Mouse (Mus musculus) MEL (cell line): ENCODE results near the gene Maf. TPM values are rescaled to one million over a fixed set of nuclear protein-coding genes. Genes with fewer than 3 reads are reported as not detected.

ENCODE experiments used
- DNase-seq: peaks from one replicate; pipeline ENCODE4 v3.0.0; 2011; ENCODE audit warnings: low read depth, low spot score
- H3K27ac ChIP-seq: 2 replicates; pipeline ENCODE4 v1.5.1; 2012; ENCODE audit warnings: low read depth, mild to moderate bottlenecking, control low read depth, low read length, moderate library complexity; ENCODE audit not compliant: control insufficient read depth
- H3K27me3 ChIP-seq, 2 experiments: fragments of 150-350 bp in 1 of 2; sonication (generic) in 1 of 2; 2 replicates each; pipeline ENCODE4 v1.6.1; 2012; ENCODE audit warnings: low read length in 2 of 2, mild to moderate bottlenecking in 2 of 2, improper control_type of control experiment in 1 of 2, moderate library complexity in 1 of 2; ENCODE audit not compliant: insufficient read depth in 2 of 2, control insufficient read depth in 1 of 2
- H3K36me3 ChIP-seq, 2 experiments: 2 replicates each; pipeline ENCODE4 v1.6.1; 2012 to 2014; ENCODE audit warnings: low read length in 2 of 2, improper control_type of control experiment in 1 of 2, inconsistent platforms in 1 of 2, mild to moderate bottlenecking in 1 of 2; ENCODE audit not compliant: insufficient read depth in 2 of 2, control insufficient read depth in 1 of 2
- H3K4me1 ChIP-seq, 2 experiments: fragments of 150-350 bp in 1 of 2; sonication (generic) in 1 of 2; 2 replicates each; pipeline ENCODE4 v1.6.1; 2012; ENCODE audit warnings: low read length in 2 of 2, improper control_type of control experiment in 1 of 2, mild to moderate bottlenecking in 1 of 2; ENCODE audit not compliant: insufficient read depth in 2 of 2, control insufficient read depth in 1 of 2
- H3K4me3 ChIP-seq, 2 experiments: fragments of 150-350 bp in 1 of 2; sonication (generic) in 1 of 2; 2 replicates each; pipeline ENCODE4 v1.5.1; 2012; ENCODE audit warnings: low read depth in 2 of 2, low read length in 2 of 2, mild to moderate bottlenecking in 2 of 2, moderate library complexity in 2 of 2, control low read depth in 1 of 2, improper control_type of control experiment in 1 of 2; ENCODE audit not compliant: control insufficient read depth in 1 of 2, insufficient read depth in 1 of 2
- H3K79me2 ChIP-seq: 2 replicates; pipeline ENCODE4 v1.6.1; 2012; ENCODE audit warnings: mild to moderate bottlenecking, low read length, moderate library complexity; ENCODE audit not compliant: control insufficient read depth, poor library complexity, insufficient read depth
- H3K9ac ChIP-seq: 2 replicates; pipeline ENCODE4 v1.6.1; 2012; ENCODE audit warnings: low read depth, mild to moderate bottlenecking, control low read depth, low read length, moderate library complexity; ENCODE audit not compliant: control insufficient read depth, poor library complexity, severe bottlenecking
- H3K9me3 ChIP-seq: fragments of 150-350 bp; sonication (generic); replicated peaks from 2 replicates; pipeline ENCODE4 v1.6.1; 2012; ENCODE audit warnings: mild to moderate bottlenecking, low read length, improper control_type of control experiment, moderate library complexity; ENCODE audit not compliant: insufficient read depth
- CTCF ChIP-seq, 3 experiments: IDR thresholded peaks in 2 of 3; conservative IDR thresholded peaks in 1 of 3; 2 replicates each; pipeline ENCODE4 v1.5.1; 2011 to 2012; ENCODE audit warnings: low read length in 3 of 3, low read depth in 2 of 3, mild to moderate bottlenecking in 2 of 3, improper control_type of control experiment in 1 of 3, inconsistent platforms in 1 of 3, mixed read lengths in 1 of 3, moderate library complexity in 1 of 3; ENCODE audit not compliant: control insufficient read depth in 1 of 3, insufficient read depth in 1 of 3, poor library complexity in 1 of 3, severe bottlenecking in 1 of 3
- ELF1 ChIP-seq: IDR thresholded peaks from 2 replicates; pipeline ENCODE4 v1.6.1; 2014; ENCODE audit warnings: low read depth, mild to moderate bottlenecking, inconsistent platforms, low read length, improper control_type of control experiment, moderate library complexity
- EP300 ChIP-seq, 2 experiments: IDR thresholded peaks; 2 replicates each; pipeline ENCODE4 v1.6.1; 2011; ENCODE audit warnings: improper control_type of control experiment in 2 of 2, low read length in 2 of 2, low read depth in 1 of 2, mild to moderate bottlenecking in 1 of 2
- ETS1 ChIP-seq: IDR thresholded peaks from 2 replicates; pipeline ENCODE4 v1.6.1; 2012; ENCODE audit warnings: low read depth, mild to moderate bottlenecking, inconsistent platforms, low read length, improper control_type of control experiment, moderate library complexity
- GABPA ChIP-seq: IDR thresholded peaks from 2 replicates; pipeline ENCODE4 v1.6.1; 2012; ENCODE audit warnings: low read depth, mild to moderate bottlenecking, inconsistent platforms, low read length, improper control_type of control experiment, moderate library complexity
- HCFC1 ChIP-seq: IDR thresholded peaks from 2 replicates; pipeline ENCODE4 v1.6.1; 2012; ENCODE audit warnings: low read depth, mild to moderate bottlenecking, inconsistent platforms, low read length, improper control_type of control experiment, moderate library complexity
- KAT2A ChIP-seq: conservative IDR thresholded peaks from 2 replicates; pipeline ENCODE4 v1.6.1; 2012; ENCODE audit warnings: low read depth, low read length, improper control_type of control experiment, inconsistent platforms
- MAFK ChIP-seq: IDR thresholded peaks from 2 replicates; pipeline ENCODE4 v1.6.1; 2011; ENCODE audit warnings: low read depth, mild to moderate bottlenecking, low read length, improper control_type of control experiment, borderline replicate concordance
- MAZ ChIP-seq: IDR thresholded peaks from 2 replicates; pipeline ENCODE4 v1.6.1; 2012; ENCODE audit warnings: low read depth, mild to moderate bottlenecking, inconsistent platforms, low read length, improper control_type of control experiment
- MEF2A ChIP-seq: IDR thresholded peaks from 2 replicates; pipeline ENCODE4 v1.6.1; 2014; ENCODE audit warnings: low read depth, mild to moderate bottlenecking, inconsistent platforms, low read length, improper control_type of control experiment; ENCODE audit not compliant: poor library complexity, insufficient replicate concordance, severe bottlenecking; ENCODE audit errors: extremely low read depth
- MYB ChIP-seq: IDR thresholded peaks from 2 replicates; pipeline ENCODE4 v1.6.1; 2011; ENCODE audit warnings: mild to moderate bottlenecking, low read depth, low read length, improper control_type of control experiment
- NELFE ChIP-seq: IDR thresholded peaks from 2 replicates; pipeline ENCODE4 v1.6.1; 2011; ENCODE audit warnings: low read depth, low read length, improper control_type of control experiment
- NRF1 ChIP-seq: IDR thresholded peaks from 2 replicates; pipeline ENCODE4 v1.6.1; 2014; ENCODE audit warnings: low read depth, mild to moderate bottlenecking, inconsistent platforms, low read length, improper control_type of control experiment, moderate library complexity; ENCODE audit not compliant: poor library complexity, insufficient read depth, severe bottlenecking
- POLR2AphosphoS2 ChIP-seq: IDR thresholded peaks from 2 replicates; pipeline ENCODE4 v1.6.1; 2011; ENCODE audit warnings: low read length, improper control_type of control experiment
- RAD21 ChIP-seq: IDR thresholded peaks from 2 replicates; pipeline ENCODE4 v1.6.1; 2011; ENCODE audit warnings: mild to moderate bottlenecking, low read depth, low read length, improper control_type of control experiment
- SMC3 ChIP-seq: IDR thresholded peaks from 2 replicates; pipeline ENCODE4 v1.6.1; 2011; ENCODE audit warnings: low read depth, low read length, improper control_type of control experiment
- TAL1 ChIP-seq: IDR thresholded peaks from 2 replicates; pipeline ENCODE4 v1.6.1; 2012; ENCODE audit warnings: mild to moderate bottlenecking, inconsistent platforms, low read length, moderate library complexity, mixed read lengths
- TCF12 ChIP-seq: IDR thresholded peaks from 2 replicates; pipeline ENCODE4 v1.6.1; 2014; ENCODE audit warnings: low read depth, mild to moderate bottlenecking, inconsistent platforms, low read length, improper control_type of control experiment, moderate library complexity
- UBTF ChIP-seq: IDR thresholded peaks from 2 replicates; pipeline ENCODE4 v1.6.1; 2012; ENCODE audit warnings: low read depth, mild to moderate bottlenecking, inconsistent platforms, low read length, improper control_type of control experiment, moderate library complexity, borderline replicate concordance; ENCODE audit not compliant: insufficient read depth
- USF2 ChIP-seq, 2 experiments: IDR thresholded peaks; 2 replicates each; pipeline ENCODE4 v1.6.1; 2011 to 2012; ENCODE audit warnings: improper control_type of control experiment in 2 of 2, low read length in 2 of 2, borderline replicate concordance in 1 of 2, inconsistent platforms in 1 of 2, low read depth in 1 of 2, mild to moderate bottlenecking in 1 of 2; ENCODE audit not compliant: insufficient read depth in 1 of 2
- ZMIZ1 ChIP-seq: IDR thresholded peaks from 2 replicates; pipeline ENCODE4 v1.6.1; 2012; ENCODE audit warnings: low read depth, mild to moderate bottlenecking, inconsistent platforms, low read length, improper control_type of control experiment, moderate library complexity
- ZNF384 ChIP-seq: IDR thresholded peaks from 2 replicates; pipeline ENCODE4 v1.6.1; 2012; ENCODE audit warnings: low read depth, mild to moderate bottlenecking, inconsistent platforms, low read length, improper control_type of control experiment
- polyA plus RNA-seq, 2 experiments: library from polyadenylated mRNA; stranded (reverse) in 1 of 2; unstranded in 1 of 2; fragments of >175 nt in 1 of 2; fragments of >200 nt in 1 of 2; gene quantifications; 2 replicates each; pipeline versions ENCODE4 v1.2.1 to v1.2.4; 2012; ENCODE audit warnings: low replicate concordance in 2 of 2, low read depth in 1 of 2; ENCODE audit not compliant: insufficient read length in 2 of 2, insufficient read depth in 1 of 2, missing spikeins in 1 of 2
- total RNA-seq: library from RNA; depleted of rRNA; stranded (reverse); fragments of 300-350 nt; gene quantifications from 2 replicates; pipeline ENCODE4 v1.2.3, GENCODE M21; 2012

Gene Maf
- total and polyA plus RNA-seq, 3 experiments = not detected

GRCm38 (mm10) chr8:115706861-115707730, 498 bp downstream of the Maf start:
- H3K9ac ChIP-seq = no peak overlapping the region
- TF ChIP-seq NELFE (no peak), SMC3 (no peak), ZMIZ1 (no peak), MAZ (no peak)
- no peak for DNase-seq
- H3K4me3 ChIP-seq = no peak overlapping the region
- no peaks in the 10 kb centered on the region for H3K27me3 ChIP-seq
- H3K36me3 ChIP-seq = no peaks in the 10 kb centered on the region
- H3K4me1 ChIP-seq = no peaks in the 10 kb centered on the region
- no peaks in the 10 kb centered on the region for H3K79me2 ChIP-seq
- no peak overlapping the region for H3K27ac ChIP-seq
- no peaks in the 10 kb centered on the region for H3K9me3 ChIP-seq

- no peak for DNase-seq
- no peaks in the 10 kb centered on the region for H3K36me3 ChIP-seq
- no peaks in the 10 kb centered on the region for H3K27me3 ChIP-seq
- no peak overlapping the region for H3K27ac ChIP-seq
- no peaks in the 10 kb centered on the region for H3K4me1 ChIP-seq
- H3K79me2 ChIP-seq = no peaks in the 10 kb centered on the region
- no peak overlapping the region for H3K4me3 ChIP-seq
- no peak overlapping the region for H3K9ac ChIP-seq
- H3K9me3 ChIP-seq = no peaks in the 10 kb centered on the region
- TF ChIP-seq MYB (no peak), EP300 (IDR thresholded peaks at IDR 0.05; ENCODE audit: low read depth in 1 of 2, low read length in 2 of 2) (no peak), USF2 (IDR thresholded peaks at IDR 0.05; ENCODE audit: borderline replicate concordance in 1 of 2, insufficient read depth in 1 of 2, low read depth in 1 of 2, low read length in 2 of 2) (no peak), CTCF (IDR thresholded peaks at IDR 0.05 in 2 of 3, conservative IDR thresholded peaks at IDR 0.05 in 1 of 3; ENCODE audit: control insufficient read depth in 1 of 3, insufficient read depth in 1 of 3, low read depth in 2 of 3, low read length in 3 of 3, poor library complexity in 1 of 3, severe bottlenecking in 1 of 3) (no peak), TAL1 (no peak), NRF1 (no peak), TCF12 (no peak), GABPA (no peak), MAFK (no peak), RAD21 (no peak), HCFC1 (no peak), UBTF (no peak), ELF1 (no peak), KAT2A (no peak), MEF2A (no peak), ZMIZ1 (no peak), ZNF384 (no peak), ETS1 (no peak), SMC3 (no peak), POLR2AphosphoS2 (no peak)
Observed at GRCm38 (mm10) chr8:115706411-115706860, 1.2 kb downstream of the Maf start.
